Mouse (Mus musculus) heart, embryonic 14.5 days (tissue): Measurements from ENCODE around the gene Arhgap11a. TPM values are rescaled to one million over a fixed set of nuclear protein-coding genes. Genes with fewer than 3 reads are reported as not detected.

ENCODE experiments used
- ATAC-seq: fragments of 200-750 bp; cut with Nextera tagmentation; 2 replicates; pipeline ENCODE4 v1.8.0; 2017; ENCODE audit warnings: low read depth, moderate TSS enrichment; ENCODE audit not compliant: insufficient number of reproducible peaks, insufficient read depth, low FRiP score
- H3K27ac ChIP-seq, 2 experiments: fragments of 200-500 bp in 1 of 2; fragments of 300-500 bp in 1 of 2; sonication (generic) in 1 of 2; replicated peaks in 1 of 2; 2 replicates each; pipeline ENCODE4 v1.5.1; 2012 to 2014; ENCODE audit warnings: low read depth in 2 of 2, low read length in 2 of 2, control low read depth in 1 of 2, mild to moderate bottlenecking in 1 of 2, mixed read lengths in 1 of 2; ENCODE audit not compliant: control insufficient read depth in 1 of 2, insufficient read depth in 1 of 2
- H3K27me3 ChIP-seq: fragments of 300-500 bp; sonication (generic); 2 replicates; pipeline ENCODE4 v1.6.1; 2014; ENCODE audit warnings: mild to moderate bottlenecking, low read length, control low read depth; ENCODE audit not compliant: control insufficient read depth, insufficient read depth
- H3K36me3 ChIP-seq: fragments of 300-500 bp; sonication (generic); 2 replicates; pipeline ENCODE4 v1.6.1; 2014; ENCODE audit warnings: mild to moderate bottlenecking, control low read depth, low read length, mixed read lengths; ENCODE audit not compliant: control insufficient read depth, insufficient read depth
- H3K4me1 ChIP-seq, 2 experiments: fragments of 200-500 bp in 1 of 2; fragments of 300-500 bp in 1 of 2; sonication (generic) in 1 of 2; 2 replicates each; pipeline ENCODE4 v1.6.1; 2012 to 2014; ENCODE audit warnings: low read length in 2 of 2, control low read depth in 1 of 2, mixed read lengths in 1 of 2; ENCODE audit not compliant: control insufficient read depth in 2 of 2, insufficient read depth in 2 of 2
- H3K4me2 ChIP-seq: fragments of 300-500 bp; sonication (generic); 2 replicates; pipeline ENCODE4 v1.6.1; 2014; ENCODE audit warnings: mild to moderate bottlenecking, low read length
- H3K4me3 ChIP-seq, 2 experiments: fragments of 200-500 bp in 1 of 2; fragments of 300-500 bp in 1 of 2; sonication (generic) in 1 of 2; 2 replicates each; pipeline ENCODE4 v1.5.1; 2012 to 2014; ENCODE audit warnings: low read length in 2 of 2, mild to moderate bottlenecking in 2 of 2, control low read depth in 1 of 2, low read depth in 1 of 2, moderate library complexity in 1 of 2; ENCODE audit not compliant: control insufficient read depth in 1 of 2, insufficient read depth in 1 of 2
- H3K9ac ChIP-seq: fragments of 300-500 bp; sonication (generic); 2 replicates; pipeline ENCODE4 v1.6.1; 2014; ENCODE audit warnings: mild to moderate bottlenecking, low read length
- H3K9me3 ChIP-seq: fragments of 300-500 bp; sonication (generic); 2 replicates; pipeline ENCODE4 v1.6.1; 2016; ENCODE audit warnings: low read length, control low read depth; ENCODE audit not compliant: control insufficient read depth
- WGBS: fragments of 180-500 bp; shearing (Covaris S2); extraction: QIAGEN DNeasy Blood & Tissue Kit; methylation state at CpG from one replicate; pipeline ENCODE4 v1.1.7; 2014; 5-methylcytosine and 5-hydroxymethylcytosine counted together
- polyA plus RNA-seq: library from polyadenylated mRNA; unstranded; fragments of >200 nt; fragmentation: Nextera tagmentation; extraction: Ambion mirVana; gene quantifications from 2 replicates; pipeline ENCODE4 v1.2.1, GENCODE M21; 2014

Arhgap11a gene
- polyA plus RNA-seq = 4.4 and 4.9 TPM in 2 replicates

DNA sequence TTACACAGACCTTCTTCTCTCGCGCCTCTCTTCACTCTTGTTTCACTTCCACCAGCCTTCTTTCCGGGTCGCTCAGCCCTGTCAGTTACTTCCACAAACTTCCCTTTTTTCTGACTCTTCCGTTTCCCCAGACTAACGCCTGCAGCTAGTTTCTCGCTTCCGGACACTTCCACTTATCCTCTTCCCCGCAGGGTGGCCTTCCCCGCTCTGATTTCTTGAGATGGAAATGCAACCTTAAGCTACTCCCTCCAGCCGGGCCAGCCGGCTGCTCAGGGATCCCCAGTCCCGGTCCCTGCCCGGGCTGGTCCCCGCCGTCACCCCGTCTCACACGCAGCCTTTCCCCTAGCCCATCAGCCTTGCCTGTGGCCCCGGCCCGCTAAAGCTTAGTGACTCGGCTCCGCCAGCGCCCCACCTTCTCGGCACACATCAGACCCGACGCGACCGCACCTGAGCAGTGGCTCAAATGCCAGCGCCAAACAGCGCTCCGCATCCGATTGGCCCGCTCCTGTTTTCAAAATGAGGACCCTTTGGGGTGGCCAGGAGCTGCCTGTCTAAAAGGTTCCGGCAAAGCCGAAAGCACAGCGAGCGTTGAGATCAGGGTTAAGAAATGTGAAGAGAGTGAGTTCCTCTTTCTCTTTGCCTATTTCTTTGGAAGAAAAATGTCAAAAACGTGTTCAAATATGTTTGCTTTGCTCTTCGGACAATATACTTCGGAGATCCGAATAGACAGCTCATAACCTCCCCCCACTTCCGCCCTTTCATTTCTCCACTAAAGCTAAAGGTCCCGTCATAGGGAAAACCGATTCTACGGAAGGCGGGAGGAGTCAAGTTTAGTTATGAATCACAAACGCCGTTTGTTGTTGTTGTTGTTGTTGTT is at the start of gene Arhgap11a:
Gene Arhgap11a (minus strand): TSS at position 417 of the 877 bp plus-strand sequence.
- Histone ChIP-seq H3K36me3 (peaks cover 21% of the 10 kb centered on the region), H3K9me3 (no peaks in the 10 kb centered on the region), H3K9ac (peak within 1 kb of the TSS; percentile 80), H3K27ac (peak within 1 kb of the TSS; percentile 88 to 91), H3K4me3 (peak within 1 kb of the TSS; percentile 78 to 86), H3K4me2 (peak within 1 kb of the TSS; percentile 73), H3K4me1 (peaks cover 3 to 24% of the 10 kb centered on the region in 2 experiments; a peak in 3 of 4 replicates), H3K27me3 (no peaks in the 10 kb centered on the region)
- peak; percentile 93 for ATAC-seq
- under 1% methylated on average over 48 of the region's 48 CpGs for WGBS

DNA sequence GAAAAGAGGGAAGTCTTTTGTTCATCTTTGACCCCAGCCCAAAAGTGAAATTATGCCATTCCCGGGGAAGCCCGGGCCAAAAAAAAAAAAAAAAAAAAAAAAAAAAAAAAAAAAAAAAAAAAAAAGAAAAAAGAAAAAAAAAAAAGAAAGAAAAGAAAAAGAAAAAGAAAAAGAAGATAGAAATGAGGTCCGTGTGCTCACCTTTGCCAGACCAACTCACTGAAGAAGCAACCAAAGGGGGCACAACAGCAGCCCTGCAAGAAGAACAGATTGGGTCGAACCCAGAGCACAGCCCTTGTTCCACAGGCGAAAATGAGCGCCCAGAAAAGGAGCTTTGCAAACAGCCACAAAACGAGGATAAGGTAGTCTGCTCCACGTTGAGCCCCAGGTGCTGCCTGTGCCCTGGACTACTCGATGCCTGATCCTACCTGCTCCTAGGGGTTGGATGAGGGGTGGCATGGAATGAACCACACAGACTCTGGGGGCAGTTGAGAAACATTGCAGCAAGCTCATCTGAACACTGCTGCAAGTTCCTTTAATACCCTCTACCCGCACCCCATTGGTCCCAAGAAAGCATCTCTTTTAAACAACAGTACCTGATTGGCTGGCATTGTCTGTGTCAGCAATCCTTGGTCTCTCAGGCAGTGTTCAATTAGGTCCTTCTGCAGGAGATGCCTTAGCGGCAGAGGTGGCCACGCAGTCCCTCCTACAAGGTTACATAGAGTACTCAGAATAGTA is 45.1 kb upstream of the Arhgap11a start:
- Histone ChIP-seq H3K9ac (no peak overlapping the region), H3K4me3 (no peak overlapping the region), H3K4me1 (no peaks in the 10 kb centered on the region), H3K27me3 (no peaks in the 10 kb centered on the region), H3K4me2 (no peak overlapping the region), H3K36me3 (no peaks in the 10 kb centered on the region), H3K9me3 (no peaks in the 10 kb centered on the region; the same call in 1 of the 2 replicates), H3K27ac (no peak overlapping the region)
- no peak for ATAC-seq
- WGBS = 73% methylated on average over 10 of the region's 12 CpGs

DNA sequence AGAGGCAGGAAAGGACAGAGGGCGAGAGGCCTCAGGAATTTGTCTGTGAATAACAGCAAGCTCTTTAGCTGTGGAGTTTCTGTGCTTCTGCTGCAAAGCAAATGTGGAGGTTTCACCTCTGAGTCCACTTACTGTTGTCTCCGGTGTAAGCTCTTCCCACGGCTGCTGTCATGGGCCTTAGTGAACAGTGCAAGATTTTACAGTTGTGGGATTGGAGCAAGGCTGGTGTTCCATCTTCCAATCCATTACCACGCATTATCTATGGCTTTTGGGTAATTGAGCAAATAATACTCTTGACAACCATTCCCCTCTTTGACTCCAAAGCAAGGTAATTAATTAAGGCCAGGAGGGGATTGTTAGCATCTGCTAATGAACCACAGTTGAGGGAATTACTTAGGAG is 38.7 kb upstream of the Arhgap11a start:
- Histone ChIP-seq H3K9ac (no peak overlapping the region), H3K27ac (no peak overlapping the region), H3K4me1 (no peaks in the 10 kb centered on the region), H3K4me2 (no peak overlapping the region), H3K4me3 (no peak overlapping the region), H3K9me3 (no peaks in the 10 kb centered on the region; the same call in 1 of the 2 replicates), H3K36me3 (no peaks in the 10 kb centered on the region), H3K27me3 (no peaks in the 10 kb centered on the region)
- 76% methylated on average over 4 of the region's 4 CpGs for WGBS
- ATAC-seq = no peak

GRCm38 (mm10) chr2:113886061-113886460 is 37.6 kb upstream of the Arhgap11a start:
- no peak for ATAC-seq
- Histone ChIP-seq H3K27me3 (no peaks in the 10 kb centered on the region), H3K36me3 (no peaks in the 10 kb centered on the region), H3K9ac (no peak overlapping the region), H3K4me2 (no peak overlapping the region), H3K27ac (no peak overlapping the region), H3K9me3 (no peaks in the 10 kb centered on the region; the same call in 1 of the 2 replicates), H3K4me1 (no peaks in the 10 kb centered on the region), H3K4me3 (no peak overlapping the region)
- WGBS = 68% methylated on average over 1 of the region's 1 CpGs

- no peaks in the 10 kb centered on the region for H3K36me3 ChIP-seq
- no peak overlapping the region for H3K9ac ChIP-seq
- no peak overlapping the region for H3K4me2 ChIP-seq
- 81% methylated on average over 1 of the region's 1 CpGs for WGBS
- no peaks in the 10 kb centered on the region for H3K9me3 ChIP-seq
- no peak overlapping the region for H3K27ac ChIP-seq
- H3K27me3 ChIP-seq = no peaks in the 10 kb centered on the region
- no peak for ATAC-seq
- H3K4me1 ChIP-seq = no peaks in the 10 kb centered on the region
- no peak overlapping the region for H3K4me3 ChIP-seq
Observed at GRCm38 (mm10) chr2:113870115-113870514, 21.7 kb upstream of the Arhgap11a start.

GRCm38 (mm10) chr2:113868404-113868803 is 19.9 kb upstream of the Arhgap11a start:
- ATAC-seq = no peak
- Histone ChIP-seq H3K27ac (no peak overlapping the region), H3K9me3 (no peaks in the 10 kb centered on the region), H3K4me3 (no peak overlapping the region), H3K4me1 (no peaks in the 10 kb centered on the region), H3K9ac (no peak overlapping the region), H3K36me3 (no peaks in the 10 kb centered on the region), H3K27me3 (no peaks in the 10 kb centered on the region), H3K4me2 (no peak overlapping the region)
- WGBS = 85% methylated on average over 4 of the region's 4 CpGs

- no peak overlapping the region for H3K4me3 ChIP-seq
- no peaks in the 10 kb centered on the region for H3K36me3 ChIP-seq
- no peak overlapping the region for H3K4me2 ChIP-seq
- no peak overlapping the region for H3K9ac ChIP-seq
- no peak overlapping the region for H3K27ac ChIP-seq
- H3K9me3 ChIP-seq = no peaks in the 10 kb centered on the region
- no peaks in the 10 kb centered on the region for H3K4me1 ChIP-seq
- H3K27me3 ChIP-seq = no peaks in the 10 kb centered on the region
- ATAC-seq = no peak
- 21% methylated on average over 2 of the region's 2 CpGs for WGBS
Observed at GRCm38 (mm10) chr2:113866155-113866554, 17.7 kb upstream of the Arhgap11a start.
